Mouse (Mus musculus): Measurements from ENCODE around the gene Chpf2.
A peak's percentile ranks its signal among the peaks of the same experiment; 100 is the strongest.

Chpf2 gene

GRCm38 (mm10) chr5:24591796-24592470, 5.4 kb downstream of the Chpf2 start:
- DNase-seq: peak in 1 of 2 experiments; percentile 16

- peak in 1 of 2 experiments; percentile 22 for DNase-seq
Observed at GRCm38 (mm10) chr5:24592471-24593160, 6.1 kb downstream of the Chpf2 start.

- no peak for DNase-seq
Observed at GRCm38 (mm10) chr5:24593230-24593629, 6.7 kb downstream of the Chpf2 start.

- DNase-seq: peak in 1 of 2 experiments; percentile 31
Observed at GRCm38 (mm10) chr5:24593928-24594327, 7.4 kb downstream of the Chpf2 start.

GRCm38 (mm10) chr5:24594346-24594745, 7.8 kb downstream of the Chpf2 start:
- DNase-seq: no peak

- no peak for DNase-seq
Observed at GRCm38 (mm10) chr5:24595261-24595660, 8.7 kb downstream of the Chpf2 start.

GRCm38 (mm10) chr5:24595786-24596380, 9.3 kb downstream of the Chpf2 start:
- DNase-seq: peak in 1 of 2 experiments; percentile 16

- DNase-seq: peak; percentile 52 to 60
Observed at GRCm38 (mm10) chr5:24596519-24597171, 10.1 kb downstream of the Chpf2 start.

- peak; percentile 82 to 87 for DNase-seq
Observed at GRCm38 (mm10) chr5:24597221-24597728, 10.7 kb downstream of the Chpf2 start.

GRCm38 (mm10) chr5:24597901-24598569, 11.5 kb downstream of the Chpf2 start:
- DNase-seq: peak; percentile 66 to 68

- DNase-seq: peak; percentile 61 to 78
Observed at GRCm38 (mm10) chr5:24598570-24599006, 12.0 kb downstream of the Chpf2 start.

GRCm38 (mm10) chr5:24599137-24599536, 12.6 kb downstream of the Chpf2 start:
- peak in 1 of 2 experiments; percentile 25 for DNase-seq

GRCm38 (mm10) chr5:24600236-24600635, 13.7 kb downstream of the Chpf2 start:
- no peak for DNase-seq

GRCm38 (mm10) chr5:24601071-24601835, 14.7 kb downstream of the Chpf2 start:
- DNase-seq: peak; percentile 25 to 37

- peak; percentile 61 to 73 for DNase-seq
Observed at GRCm38 (mm10) chr5:24601911-24602750, 15.6 kb downstream of the Chpf2 start.

GRCm38 (mm10) chr5:24602751-24603343, 16.3 kb downstream of the Chpf2 start:
- DNase-seq: peak; percentile 72 to 80

- peak; percentile 21 to 40 for DNase-seq
Observed at GRCm38 (mm10) chr5:24603431-24604010, 17.0 kb downstream of the Chpf2 start.

- DNase-seq: peak in 1 of 2 experiments; percentile 28
Observed at GRCm38 (mm10) chr5:24604080-24604655, 17.6 kb downstream of the Chpf2 start.

GRCm38 (mm10) chr5:24604656-24605100, 18.1 kb downstream of the Chpf2 start:
- DNase-seq: peak; percentile 83 to 88
